In the genomic region with DNA sequence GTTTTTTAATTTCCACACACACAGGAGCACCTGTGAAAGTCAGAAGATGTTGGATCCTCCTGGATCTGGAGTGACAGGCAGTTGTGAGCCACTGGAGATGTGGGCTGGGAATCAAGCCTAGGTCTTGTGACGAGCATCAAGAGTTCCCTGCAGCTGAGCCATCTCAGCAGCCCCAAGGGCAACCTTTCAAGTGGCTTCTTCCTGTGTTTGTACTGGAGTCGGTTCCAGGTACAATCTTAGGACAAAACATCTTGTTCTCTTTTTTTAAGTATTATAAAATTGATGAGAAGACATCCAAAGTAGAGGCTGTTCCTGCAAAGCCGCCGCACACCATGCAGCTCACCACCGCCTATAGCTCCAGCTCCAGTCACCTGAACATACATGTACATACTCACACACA, we compare ENCODE assay signal across 20 mouse cellular contexts. TPM values are rescaled to one million over a fixed set of nuclear protein-coding genes. Genes with fewer than 3 reads are reported as not detected.
DNase-seq lines count a peak whose midpoint lies in the region; ATAC-seq and TF ChIP-seq lines count a peak whose summit lies in the region.
"Had no signal": no experiment of that assay in that cellular context is flagged by ENCODE, and none has a peak within 500 bp of the region (broad histone marks: within the 10 kb centered on the region; RNA-seq: fewer than 3 reads in every experiment).

No protein-coding gene starts in this region.

- no peak for TF ChIP-seq CTCF in lung, adult 2 months (IDR thresholded peaks at IDR 0.05; ENCODE audit: insufficient read depth, low read length)
- TF ChIP-seq CTCF in testis, adult 2 months (IDR thresholded peaks at IDR 0.05; ENCODE audit: control insufficient read depth, insufficient read depth, insufficient replicate concordance, low read depth, low read length): no peak

- no peak overlapping the region for H3K27ac ChIP-seq in hindbrain, embryonic 14.5 days
- H3K27ac ChIP-seq in hindbrain, embryonic 16.5 days (ENCODE audit: low read depth, low read length): no peak overlapping the region
- H3K27ac ChIP-seq in testis, adult 2 months (ENCODE audit: control insufficient read depth, insufficient read depth, low read depth, low read length): no peak overlapping the region
- H3K27ac ChIP-seq in kidney, embryonic 14.5 days (ENCODE audit: low read depth, low read length): no peak overlapping the region
- H3K27ac ChIP-seq: embryonic facial prominence, embryonic 13.5 days; forebrain, embryonic 12.5 days; hindbrain, embryonic 10.5 days had no signal

- H3K4me1 ChIP-seq in hindbrain, embryonic 14.5 days (replicated peaks; ENCODE audit: control insufficient read depth, insufficient read depth, low read length): peaks cover 10% of the 10 kb centered on the region; the same call in 1 of the 2 replicates
- H3K4me1 ChIP-seq in hindbrain, embryonic 16.5 days (ENCODE audit: control insufficient read depth, insufficient read depth, low read depth, low read length): peaks cover 10% of the 10 kb centered on the region
- H3K4me1 ChIP-seq in lung, adult 2 months (ENCODE audit: control insufficient read depth, insufficient read depth, low read length): peaks cover 4% of the 10 kb centered on the region
- peaks cover 5% of the 10 kb centered on the region for H3K4me1 ChIP-seq in testis, adult 2 months (ENCODE audit: control insufficient read depth, insufficient read depth, low read length)
- H3K4me1 ChIP-seq in kidney, embryonic 14.5 days (ENCODE audit: control insufficient read depth, insufficient read depth, low read length): 0 out of 2 replicates have a peak, but pooled peaks cover 3% of the 10 kb centered on the region

- no peak for ATAC-seq in hindbrain, embryonic 14.5 days (ENCODE audit: low FRiP score)
- ATAC-seq in hindbrain, embryonic 16.5 days: no peak
- ATAC-seq in kidney, embryonic 14.5 days (ENCODE audit: low FRiP score, low TSS enrichment): no peak
- ATAC-seq: forebrain, embryonic 16.5 days; inflammation-experienced regulatory T-cells, adult 6 months had no signal

- H3K4me3 ChIP-seq in hindbrain, embryonic 14.5 days (replicated peaks; ENCODE audit: low read length): no peak overlapping the region
- no peak overlapping the region for H3K4me3 ChIP-seq in hindbrain, embryonic 16.5 days (ENCODE audit: low read length)
- no peak overlapping the region for H3K4me3 ChIP-seq in lung, adult 2 months (replicated peaks; ENCODE audit: extremely low read depth, low read depth, low read length)
- H3K4me3 ChIP-seq in testis, adult 2 months (ENCODE audit: control insufficient read depth, low read depth, low read length): peak overlapping the region; percentile 19; the same call in 1 of the 2 replicates
- H3K4me3 ChIP-seq in kidney, embryonic 14.5 days (ENCODE audit: low read length): no peak overlapping the region
- H3K4me3 ChIP-seq: forebrain, embryonic 12.5 days; heart, embryonic 12.5 days had no signal

- H3K27me3 ChIP-seq in hindbrain, embryonic 14.5 days (ENCODE audit: control insufficient read depth, insufficient read depth, low read length): no peaks in the 10 kb centered on the region
- no peaks in the 10 kb centered on the region for H3K27me3 ChIP-seq in hindbrain, embryonic 16.5 days (replicated peaks; ENCODE audit: control insufficient read depth, insufficient read depth, low read length)
- no peaks in the 10 kb centered on the region for H3K27me3 ChIP-seq in testis, adult 2 months (ENCODE audit: control insufficient read depth, insufficient read depth, low read length)
- no peaks in the 10 kb centered on the region for H3K27me3 ChIP-seq in kidney, embryonic 14.5 days (ENCODE audit: control insufficient read depth, insufficient read depth, low read length)
- H3K27me3 ChIP-seq: CH12.LX; embryonic facial prominence, embryonic 13.5 days; forebrain, embryonic 12.5 days; heart, embryonic 12.5 days had no signal

- H3K9me3 ChIP-seq in hindbrain, embryonic 14.5 days (ENCODE audit: control insufficient read depth, low read length): no peaks in the 10 kb centered on the region
- no peaks in the 10 kb centered on the region for H3K9me3 ChIP-seq in hindbrain, embryonic 16.5 days (ENCODE audit: control insufficient read depth, low read length)
- H3K9me3 ChIP-seq in kidney, embryonic 14.5 days (ENCODE audit: control insufficient read depth, low read length): no peaks in the 10 kb centered on the region
- H3K9me3 ChIP-seq: embryonic facial prominence, embryonic 13.5 days; forebrain, embryonic 12.5 days; heart, embryonic 12.5 days; hindbrain, embryonic 10.5 days had no signal

- no peak for DNase-seq in hindbrain, embryonic 14.5 days (ENCODE audit: low spot score)
- DNase-seq in lung, postnatal 36 days: peak; percentile 13
- no peak for DNase-seq in lung, adult 2 months
- no peak for DNase-seq in testis, postnatal 10 days (ENCODE audit: low spot score)
- DNase-seq: adrenal gland, adult 8-10 months; adrenal gland, postnatal 36 days; cerebellum, adult 11 months; cerebellum, adult 8-10 months; cerebellum, postnatal 25 days; gastrocnemius, postnatal 10 days had no signal

- no peaks in the 10 kb centered on the region for H3K36me3 ChIP-seq in hindbrain, embryonic 14.5 days (replicated peaks; ENCODE audit: control insufficient read depth, insufficient read depth)
- no peaks in the 10 kb centered on the region for H3K36me3 ChIP-seq in hindbrain, embryonic 16.5 days (ENCODE audit: control insufficient read depth, insufficient read depth, low read length)
- 0 out of 2 replicates have a peak, but pooled peaks cover 2% of the 10 kb centered on the region for H3K36me3 ChIP-seq in testis, adult 2 months (ENCODE audit: control insufficient read depth, insufficient read depth, low read length)
- no peaks in the 10 kb centered on the region for H3K36me3 ChIP-seq in kidney, embryonic 14.5 days (ENCODE audit: control insufficient read depth, insufficient read depth, low read length)
- H3K36me3 ChIP-seq: embryonic facial prominence, embryonic 13.5 days; forebrain, embryonic 12.5 days; heart, embryonic 12.5 days had no signal

- TF ChIP-seq POLR2A in lung, adult 2 months (IDR thresholded peaks at IDR 0.05; ENCODE audit: borderline replicate concordance, extremely low read depth, low read depth, low read length): no peak
- no peak for TF ChIP-seq POLR2A in testis, adult 2 months (IDR thresholded peaks at IDR 0.05; ENCODE audit: control insufficient read depth, low read depth, low read length)

- H3K4me2 ChIP-seq in hindbrain, embryonic 14.5 days (replicated peaks): peak overlapping the region; percentile 57; the same call in 1 of the 2 replicates
- H3K4me2 ChIP-seq in hindbrain, embryonic 16.5 days (ENCODE audit: low read length): no peak overlapping the region; the same call in 1 of the 2 replicates
- no peak overlapping the region for H3K4me2 ChIP-seq in kidney, embryonic 14.5 days (replicated peaks; ENCODE audit: low read depth, low read length)
- H3K4me2 ChIP-seq: heart, embryonic 12.5 days had no signal

- WGBS in hindbrain, embryonic 14.5 days: 90% methylated on average over 5 of the region's 5 CpGs
- WGBS in hindbrain, embryonic 16.5 days: 88% methylated on average over 5 of the region's 5 CpGs
- 71% methylated on average over 5 of the region's 5 CpGs for WGBS in lung, adult 2 months
- WGBS in kidney, embryonic 14.5 days: 83% methylated on average over 5 of the region's 5 CpGs

- H3K9ac ChIP-seq in hindbrain, embryonic 14.5 days: no peak overlapping the region
- no peak overlapping the region for H3K9ac ChIP-seq in hindbrain, embryonic 16.5 days (ENCODE audit: low read depth, low read length)
- no peak overlapping the region for H3K9ac ChIP-seq in kidney, embryonic 14.5 days (ENCODE audit: low read depth, low read length)
- H3K9ac ChIP-seq: embryonic facial prominence, embryonic 13.5 days; forebrain, embryonic 12.5 days; heart, embryonic 12.5 days had no signal

RNA-seq across cellular contexts. Expression of a gene that starts 2.1 kb away (rescaled TPM):
- polyA plus RNA-seq in hindbrain, embryonic 14.5 days (2014; fragmentation: Nextera tagmentation; extraction: Ambion mirVana): 44.0 and 51.2 TPM in 2 replicates
- polyA plus RNA-seq in hindbrain, embryonic 16.5 days (2015; fragmentation: Nextera tagmentation; extraction: Ambion mirVana): 46.0 and 46.3 TPM in 2 replicates
- 5.5 and 7.3 TPM in 2 replicates for polyA plus RNA-seq in lung, adult 2 months (2012; rRNA removed)
- polyA plus RNA-seq in testis, adult 2 months (2012; rRNA removed): 31.8 and 40.6 TPM in 2 replicates
- polyA plus RNA-seq in kidney, embryonic 14.5 days (2014; fragmentation: Nextera tagmentation; extraction: Ambion mirVana): 29.9 and 30.1 TPM in 2 replicates
